Mouse (Mus musculus) megakaryocyte, embryonic 14.5 days (primary cell): ENCODE results near the gene Tnks2. TPM values are rescaled to one million over a fixed set of nuclear protein-coding genes. Genes with fewer than 3 reads are reported as not detected.

Experiments
- H3K27me3 ChIP-seq: replicated peaks from 2 replicates; pipeline ENCODE3; 2012; ENCODE audit warnings: inconsistent platforms
- H3K36me3 ChIP-seq: replicated peaks from 2 replicates; pipeline ENCODE3; 2012; ENCODE audit warnings: low read length, inconsistent platforms, mixed read lengths
- H3K4me1 ChIP-seq: 2 replicates; pipeline ENCODE4 v1.6.1; 2012; ENCODE audit warnings: inconsistent platforms
- H3K4me3 ChIP-seq: replicated peaks from 2 replicates; pipeline ENCODE3; 2012; ENCODE audit warnings: moderate library complexity, mild to moderate bottlenecking, inconsistent platforms
- H3K9me3 ChIP-seq: 2 replicates; pipeline ENCODE4 v1.6.1; 2012; ENCODE audit warnings: inconsistent platforms
- FLI1 ChIP-seq: IDR thresholded peaks from 2 replicates; pipeline ENCODE4 v1.6.1; 2012; ENCODE audit warnings: low read length, inconsistent platforms, mixed read lengths
- GATA1 ChIP-seq: IDR thresholded peaks from 3 replicates; pipeline ENCODE4 v1.6.1; 2012; ENCODE audit warnings: mixed read lengths, low read length, inconsistent platforms, borderline replicate concordance
- polyA plus RNA-seq: library from polyadenylated mRNA; stranded (reverse); fragments of >175 nt; gene quantifications from 2 replicates; pipeline ENCODE4 v1.2.3, GENCODE M21; 2012; ENCODE audit warnings: low replicate concordance; ENCODE audit not compliant: insufficient read depth

Tnks2 gene
- polyA plus RNA-seq: 1.3 and 1.5 TPM in 2 replicates

GRCm38 (mm10) chr19:36833788-36834531, at the start of gene Tnks2:
TSS of gene Tnks2 (plus strand) at chr19:36834232.
- TF ChIP-seq GATA1 (no peak), FLI1 (no peak)
- Histone ChIP-seq H3K4me3 (peak within 1 kb of the TSS; percentile 98), H3K4me1 (peaks cover 24% of the 10 kb centered on the region), H3K9me3 (no peaks in the 10 kb centered on the region), H3K36me3 (peaks cover 8% of the 10 kb centered on the region), H3K27me3 (no peaks in the 10 kb centered on the region)

- TF ChIP-seq FLI1 (no peak), GATA1 (no peak)
- Histone ChIP-seq H3K4me1 (no peaks in the 10 kb centered on the region), H3K27me3 (peaks cover 4% of the 10 kb centered on the region), H3K36me3 (no peaks in the 10 kb centered on the region), H3K4me3 (no peak overlapping the region), H3K9me3 (no peaks in the 10 kb centered on the region)
Measured at GRCm38 (mm10) chr19:36789873-36790733, 43.9 kb upstream of the Tnks2 start.

GRCm38 (mm10) chr19:36792589-36792988, 41.4 kb upstream of the Tnks2 start:
- Histone ChIP-seq H3K27me3 (peaks cover 12% of the 10 kb centered on the region), H3K4me1 (no peaks in the 10 kb centered on the region), H3K4me3 (no peak overlapping the region), H3K36me3 (no peaks in the 10 kb centered on the region), H3K9me3 (no peaks in the 10 kb centered on the region)
- TF ChIP-seq GATA1 (no peak), FLI1 (no peak)

- H3K4me3 ChIP-seq: no peak overlapping the region
- H3K36me3 ChIP-seq: no peaks in the 10 kb centered on the region
- H3K4me1 ChIP-seq: no peaks in the 10 kb centered on the region
- TF ChIP-seq GATA1: no peak
- no peak for TF ChIP-seq FLI1
- no peaks in the 10 kb centered on the region for H3K9me3 ChIP-seq
- peaks cover 12% of the 10 kb centered on the region for H3K27me3 ChIP-seq
Measured at GRCm38 (mm10) chr19:36793450-36793849, 40.6 kb upstream of the Tnks2 start.

GRCm38 (mm10) chr19:36794008-36794407, 40.0 kb upstream of the Tnks2 start:
- TF ChIP-seq GATA1 (no peak), FLI1 (no peak)
- H3K4me3 ChIP-seq: no peak overlapping the region
- H3K9me3 ChIP-seq: no peaks in the 10 kb centered on the region
- H3K4me1 ChIP-seq: no peaks in the 10 kb centered on the region
- H3K36me3 ChIP-seq: no peaks in the 10 kb centered on the region
- H3K27me3 ChIP-seq: peaks cover 12% of the 10 kb centered on the region

GRCm38 (mm10) chr19:36795277-36795676, 38.8 kb upstream of the Tnks2 start:
- peaks cover 19% of the 10 kb centered on the region for H3K27me3 ChIP-seq
- TF ChIP-seq FLI1 (no peak), GATA1 (no peak)
- no peaks in the 10 kb centered on the region for H3K36me3 ChIP-seq
- no peaks in the 10 kb centered on the region for H3K9me3 ChIP-seq
- H3K4me1 ChIP-seq: peaks cover 3% of the 10 kb centered on the region; the same call in 1 of the 2 replicates
- H3K4me3 ChIP-seq: no peak overlapping the region

GRCm38 (mm10) chr19:36796931-36797330, 37.1 kb upstream of the Tnks2 start:
- Histone ChIP-seq H3K27me3 (peaks cover 19% of the 10 kb centered on the region), H3K36me3 (no peaks in the 10 kb centered on the region), H3K4me3 (no peak overlapping the region), H3K9me3 (no peaks in the 10 kb centered on the region), H3K4me1 (peaks cover 3% of the 10 kb centered on the region; the same call in 1 of the 2 replicates)
- TF ChIP-seq GATA1 (no peak), FLI1 (no peak)

GRCm38 (mm10) chr19:36800288-36800687, 33.7 kb upstream of the Tnks2 start:
- peaks cover 16% of the 10 kb centered on the region for H3K27me3 ChIP-seq
- no peaks in the 10 kb centered on the region for H3K36me3 ChIP-seq
- H3K4me3 ChIP-seq: no peak overlapping the region
- no peak for TF ChIP-seq GATA1
- TF ChIP-seq FLI1: no peak
- H3K9me3 ChIP-seq: peaks cover 6% of the 10 kb centered on the region; the same call in 1 of the 2 replicates
- peaks cover 3% of the 10 kb centered on the region; the same call in 1 of the 2 replicates for H3K4me1 ChIP-seq

GRCm38 (mm10) chr19:36801856-36802641, 32.0 kb upstream of the Tnks2 start:
- peaks cover 6% of the 10 kb centered on the region; the same call in 1 of the 2 replicates for H3K9me3 ChIP-seq
- no peaks in the 10 kb centered on the region for H3K36me3 ChIP-seq
- H3K4me3 ChIP-seq: no peak overlapping the region
- peaks cover 3% of the 10 kb centered on the region; the same call in 1 of the 2 replicates for H3K4me1 ChIP-seq
- H3K27me3 ChIP-seq: peaks cover 10% of the 10 kb centered on the region
- TF ChIP-seq GATA1 (no peak), FLI1 (no peak)
